Mouse (Mus musculus): ENCODE data around the gene Acrbp.
A peak's percentile ranks its signal among the peaks of the same experiment; 100 is the strongest.

Gene Acrbp

GRCm38 (mm10) chr6:125071170-125071895 is 21.8 kb downstream of the Acrbp start:
- no peak for DNase-seq (ENCODE audit: low spot score)

- DNase-seq (ENCODE audit: low spot score), result peak; percentile 60
Measured at GRCm38 (mm10) chr6:125071896-125072279, 22.4 kb downstream of the Acrbp start.

DNA sequence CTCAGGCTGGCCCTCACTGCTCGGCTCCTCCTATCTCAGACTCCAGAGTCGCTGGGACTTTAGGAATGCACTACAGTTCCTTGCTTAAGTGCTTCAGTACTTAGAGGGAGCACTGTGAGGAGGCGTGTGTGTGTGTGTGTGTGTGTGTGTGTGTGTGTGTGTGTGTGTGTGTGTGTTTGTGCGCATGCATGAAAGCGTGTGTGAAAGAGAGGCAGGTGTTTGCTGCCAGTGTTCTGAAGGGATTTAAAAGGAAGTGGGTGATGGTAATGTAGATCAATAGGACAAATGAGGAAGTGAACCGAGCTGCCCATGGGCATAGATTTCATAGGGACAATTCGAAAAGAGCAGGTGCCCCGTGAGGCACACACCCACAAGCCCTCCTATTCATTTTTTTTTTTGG is 24.3 kb downstream of the Acrbp start:
- no peak for DNase-seq (ENCODE audit: low spot score)

GRCm38 (mm10) chr6:125081394-125081793 is 31.9 kb downstream of the Acrbp start:
- no peak for DNase-seq (ENCODE audit: low spot score)

GRCm38 (mm10) chr6:125081797-125082560 is 32.5 kb downstream of the Acrbp start:
- peak; percentile 91 for DNase-seq (ENCODE audit: low spot score)

GRCm38 (mm10) chr6:125082801-125083386 is 33.4 kb downstream of the Acrbp start:
- DNase-seq (ENCODE audit: low spot score), result no peak

GRCm38 (mm10) chr6:125084424-125084823 is 34.9 kb downstream of the Acrbp start:
- no peak for DNase-seq (ENCODE audit: low spot score)

DNA sequence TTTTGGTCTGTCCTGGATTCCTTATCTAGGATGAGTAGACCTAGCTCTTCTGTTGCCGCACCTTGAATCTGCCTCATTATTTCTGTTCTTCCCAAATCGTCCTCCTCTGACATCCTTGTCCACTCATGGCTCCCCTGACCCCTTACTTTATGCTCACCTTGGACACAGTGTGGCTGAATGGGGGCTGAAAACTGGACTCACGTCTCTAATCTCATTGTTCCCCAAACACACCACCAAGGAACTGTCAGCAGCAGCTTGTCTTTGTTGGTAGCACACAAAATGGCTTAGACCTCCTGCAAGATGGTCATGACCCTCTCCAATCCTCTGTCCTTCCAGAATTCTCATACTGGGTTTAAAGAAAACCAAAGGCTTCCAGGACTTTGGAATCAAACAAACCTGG is 38.4 kb downstream of the Acrbp start:
- no peak for DNase-seq (ENCODE audit: low spot score)

DNA sequence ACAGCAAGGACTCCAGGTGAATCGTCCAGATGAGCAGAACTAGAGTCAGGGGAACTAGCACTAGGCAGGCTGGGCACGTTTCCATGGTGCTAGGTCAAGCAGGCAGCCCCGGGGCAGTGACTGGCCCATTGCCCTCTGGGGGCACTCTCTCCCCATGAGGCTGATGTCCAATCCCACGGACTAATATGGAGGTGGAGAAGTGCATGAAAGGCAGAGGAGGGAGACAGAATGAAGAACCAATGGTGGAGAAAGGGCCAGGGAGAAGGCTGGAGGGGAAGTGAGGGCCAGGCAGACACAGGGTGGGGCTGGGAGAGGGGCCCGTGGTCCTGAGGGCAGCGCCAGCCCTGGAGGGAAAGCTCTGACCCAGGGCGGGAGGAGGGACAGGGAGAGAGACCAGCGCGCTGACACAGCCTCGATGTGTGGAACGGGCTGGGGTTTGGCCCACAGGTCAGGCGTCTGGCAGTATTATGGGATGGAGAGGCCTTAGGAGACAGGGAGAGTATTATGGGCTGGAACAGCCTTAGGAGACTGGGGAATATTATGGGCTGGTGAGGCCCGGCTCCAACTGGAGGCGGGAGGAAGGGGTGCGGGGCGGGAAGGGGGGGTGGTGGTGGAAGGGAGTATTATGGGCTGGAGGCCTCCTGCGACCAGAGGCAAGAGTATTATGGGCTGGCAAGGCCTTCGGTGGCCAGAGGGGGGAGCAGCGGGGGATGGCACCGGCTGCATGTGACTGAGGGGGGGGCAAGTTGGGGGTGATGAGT is 39.3 kb downstream of the Acrbp start:
- DNase-seq (ENCODE audit: low spot score), result peak; percentile 82

DNA sequence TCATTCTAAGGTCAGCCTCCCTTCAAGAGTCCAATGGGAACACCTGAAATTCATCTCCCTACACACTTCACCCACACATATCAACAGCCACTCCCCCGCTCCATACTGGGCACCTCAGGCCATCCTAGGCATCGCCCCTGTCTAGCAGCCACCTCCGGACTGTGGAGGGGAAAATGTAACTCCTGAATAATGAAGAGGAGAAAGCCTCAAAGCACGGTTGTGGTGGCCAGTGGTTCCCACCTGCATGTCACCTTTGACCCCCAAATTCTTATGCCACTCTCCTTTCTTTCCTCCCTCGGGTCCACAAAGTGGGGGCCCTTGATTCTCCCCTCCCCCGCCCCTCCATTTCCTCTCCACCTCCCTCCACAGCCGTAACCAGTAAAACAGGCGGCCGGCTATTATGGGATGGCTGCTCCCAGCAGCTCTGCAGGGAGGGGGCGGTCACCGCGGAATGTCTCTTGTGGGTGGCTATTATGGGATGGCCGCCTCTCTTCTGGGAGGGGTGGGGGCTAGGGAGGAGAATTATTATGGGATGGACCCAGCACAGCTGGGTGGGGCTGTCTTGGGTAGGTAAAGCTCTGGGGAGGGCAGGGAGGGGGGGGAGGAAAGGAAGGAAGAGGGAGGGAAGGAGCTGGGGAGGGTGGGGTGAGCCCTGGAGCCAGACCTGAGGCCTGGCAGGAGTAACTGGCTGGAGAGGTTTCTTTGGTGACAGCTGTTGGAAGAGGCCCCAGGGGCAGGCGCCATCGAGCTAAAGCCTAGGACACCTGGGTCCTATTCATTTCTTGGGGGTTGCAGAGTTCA is 40.2 kb downstream of the Acrbp start:
- DNase-seq (ENCODE audit: low spot score), result peak; percentile 82

- no peak for DNase-seq (ENCODE audit: low spot score)
Measured at GRCm38 (mm10) chr6:125090341-125091085, 41.0 kb downstream of the Acrbp start.

DNA sequence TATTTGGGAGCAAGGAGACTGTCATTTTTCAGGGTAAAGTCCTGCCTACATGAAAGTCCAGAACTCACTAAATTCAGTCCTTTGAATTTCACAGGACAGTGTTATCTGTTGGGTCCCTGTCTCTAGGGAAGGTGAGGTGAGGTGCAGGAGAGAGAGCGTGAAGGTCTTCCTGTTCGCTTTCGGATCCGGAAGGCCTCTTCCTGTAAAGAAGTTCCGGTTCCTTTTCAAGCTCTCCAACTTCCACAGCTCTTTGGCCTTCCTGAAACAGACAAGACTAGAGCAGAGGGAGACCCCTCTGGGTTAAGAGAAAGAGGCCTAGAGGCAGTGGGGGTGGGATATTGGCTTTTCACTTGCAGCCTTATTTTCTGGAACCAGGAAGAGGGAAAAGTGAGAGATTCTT is 42.9 kb downstream of the Acrbp start:
- DNase-seq (ENCODE audit: low spot score), result no peak

- no peak for DNase-seq (ENCODE audit: low spot score)
Measured at GRCm38 (mm10) chr6:125094843-125095242, 45.4 kb downstream of the Acrbp start.

GRCm38 (mm10) chr6:125095391-125096278 is 46.1 kb downstream of the Acrbp start, which contains the start of gene Chd4:
Gene Chd4, plus strand, starts transcription at chr6:125095981.
- DNase-seq (ENCODE audit: low spot score), result peak; percentile 94

- no peak for DNase-seq (ENCODE audit: low spot score)
Measured at GRCm38 (mm10) chr6:125096279-125096596, 46.7 kb downstream of the Acrbp start.

GRCm38 (mm10) chr6:125096597-125097345 is 47.3 kb downstream of the Acrbp start:
- DNase-seq (ENCODE audit: low spot score), result peak; percentile 63

GRCm38 (mm10) chr6:125097346-125097689 is 47.8 kb downstream of the Acrbp start:
- DNase-seq (ENCODE audit: low spot score), result no peak

DNA sequence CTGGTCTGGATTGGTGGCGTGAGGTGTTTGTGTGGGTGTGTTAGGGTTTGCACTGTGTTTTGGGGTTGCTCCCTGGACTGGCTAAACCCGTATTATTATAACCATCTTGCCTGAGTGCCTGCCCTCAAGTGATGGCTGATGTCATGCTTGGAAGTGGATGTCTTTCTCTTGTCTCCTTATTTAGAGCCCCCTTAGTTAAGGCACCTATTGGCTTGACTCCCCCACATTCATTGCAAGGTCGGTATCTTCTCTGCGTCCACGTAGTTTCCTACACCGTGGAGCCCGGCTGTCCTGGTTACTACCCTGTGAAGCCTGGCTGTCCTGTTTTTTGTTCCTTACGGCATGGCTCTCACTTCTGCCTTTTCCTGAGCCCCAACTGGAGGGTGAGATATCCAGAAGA is 48.5 kb downstream of the Acrbp start:
- DNase-seq (ENCODE audit: low spot score), result no peak

DNA sequence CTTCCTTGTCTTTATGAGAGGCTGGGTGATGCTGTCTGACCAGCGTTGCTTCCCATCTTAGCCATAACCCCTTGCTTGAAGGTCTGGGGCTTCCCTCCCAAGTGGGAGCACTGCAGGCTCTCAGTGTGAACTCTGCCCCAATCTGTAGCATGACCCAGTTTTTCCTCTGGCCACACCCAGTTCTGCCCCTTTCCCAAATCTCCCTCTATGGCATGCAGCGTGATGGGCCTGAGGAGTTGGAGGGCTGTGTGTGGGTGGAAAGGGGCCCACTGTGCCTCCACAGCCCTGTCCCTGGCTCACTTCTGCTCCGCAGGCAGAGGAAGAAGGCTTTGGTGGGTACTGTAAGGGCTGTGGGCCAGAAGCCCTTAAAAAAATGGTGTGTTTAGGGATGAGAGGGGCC is 49.0 kb downstream of the Acrbp start:
- no peak for DNase-seq (ENCODE audit: low spot score)

Measured in ovary, postnatal 36 days (tissue).